Mouse (Mus musculus) midbrain, postnatal 0 days (tissue): ENCODE data around the gene Erich3. TPM values are rescaled to one million over a fixed set of nuclear protein-coding genes. Genes with fewer than 3 reads are reported as not detected.

Experiments used
- ATAC-seq: fragments of 200-750 bp; cut with Nextera tagmentation; 2 replicates; pipeline ENCODE4 v1.8.0; 2017; ENCODE audit warnings: moderate number of reproducible peaks, mild to moderate bottlenecking, moderate TSS enrichment, moderate library complexity; ENCODE audit not compliant: low FRiP score
- DNase-seq: peaks from one replicate; pipeline ENCODE4 v3.0.0-alpha.2; 2015; ENCODE audit warnings: low spot score
- H3K27ac ChIP-seq: fragments of 300-500 bp; sonication (generic); 2 replicates; pipeline ENCODE4 v1.5.1; 2014; ENCODE audit warnings: low read depth, mild to moderate bottlenecking, low read length, mixed read lengths
- H3K27me3 ChIP-seq: fragments of 300-500 bp; sonication (generic); 2 replicates; pipeline ENCODE4 v1.6.1; 2014; ENCODE audit warnings: low read length, control low read depth, mixed read lengths; ENCODE audit not compliant: insufficient read depth
- H3K36me3 ChIP-seq: fragments of 300-500 bp; sonication (generic); 2 replicates; pipeline ENCODE4 v1.6.1; 2014; ENCODE audit warnings: low read length, control low read depth, mixed read lengths; ENCODE audit not compliant: insufficient read depth
- H3K4me1 ChIP-seq: fragments of 300-500 bp; sonication (generic); 2 replicates; pipeline ENCODE4 v1.6.1; 2014; ENCODE audit warnings: mild to moderate bottlenecking, control low read depth, antibody characterized with exemption, low read length, mixed read lengths; ENCODE audit not compliant: insufficient read depth
- H3K4me2 ChIP-seq: fragments of 300-500 bp; sonication (generic); 2 replicates; pipeline ENCODE4 v1.6.1; 2014; ENCODE audit warnings: low read depth, mild to moderate bottlenecking, low read length, mixed read lengths; ENCODE audit not compliant: poor library complexity, severe bottlenecking
- H3K4me3 ChIP-seq: fragments of 300-500 bp; sonication (generic); 2 replicates; pipeline ENCODE4 v1.5.1; 2014; ENCODE audit warnings: low read depth, mild to moderate bottlenecking, low read length, moderate library complexity
- H3K9ac ChIP-seq: fragments of 300-500 bp; sonication (generic); replicated peaks from 2 replicates; pipeline ENCODE4 v1.6.1; 2014; ENCODE audit warnings: mild to moderate bottlenecking, low read length, moderate library complexity, mixed read lengths; ENCODE audit not compliant: poor library complexity, severe bottlenecking
- H3K9me3 ChIP-seq: fragments of 300-500 bp; sonication (generic); 2 replicates; pipeline ENCODE4 v1.6.1; 2016; ENCODE audit warnings: low read length, control low read depth
- CTCF ChIP-seq: IDR thresholded peaks from 2 replicates; pipeline ENCODE4 v1.5.1; 2016; ENCODE audit warnings: antibody characterized with exemption, mild to moderate bottlenecking
- WGBS: fragments of 180-500 bp; shearing (Covaris S2); extraction: QIAGEN DNeasy Blood & Tissue Kit; methylation state at CpG from one replicate; pipeline ENCODE4 v1.1.7; 2014; 5-methylcytosine and 5-hydroxymethylcytosine counted together
- polyA plus RNA-seq: library from polyadenylated mRNA; unstranded; fragments of >200 nt; fragmentation: Nextera tagmentation; extraction: Ambion mirVana; gene quantifications from 2 replicates; pipeline ENCODE4 v1.2.1, GENCODE M21; 2015
- total RNA-seq: library from RNA; depleted of rRNA; stranded (reverse); fragments of >200 nt; gene quantifications from 2 replicates; pipeline ENCODE4 v1.2.3, GENCODE M21; 2014

Gene Erich3
- total and polyA plus RNA-seq, 2 experiments from 2014 or later: 3.8 to 4.7 TPM

- no peak for DNase-seq
- ATAC-seq: no peak
- peaks cover 5% of the 10 kb centered on the region; the same call in 1 of the 2 replicates for H3K4me1 ChIP-seq
- no peak overlapping the region for H3K9ac ChIP-seq
- no peak overlapping the region for H3K27ac ChIP-seq
- 89% methylated on average over 3 of the region's 3 CpGs for WGBS
- H3K36me3 ChIP-seq: no peaks in the 10 kb centered on the region
- TF ChIP-seq CTCF: no peak
- no peaks in the 10 kb centered on the region for H3K9me3 ChIP-seq
- no peak overlapping the region for H3K4me3 ChIP-seq
- H3K27me3 ChIP-seq: no peaks in the 10 kb centered on the region
- H3K4me2 ChIP-seq: no peak overlapping the region
These were observed 33.0 kb downstream of the Erich3 start for GRCm38 (mm10) chr3:154696611-154697010.

DNA sequence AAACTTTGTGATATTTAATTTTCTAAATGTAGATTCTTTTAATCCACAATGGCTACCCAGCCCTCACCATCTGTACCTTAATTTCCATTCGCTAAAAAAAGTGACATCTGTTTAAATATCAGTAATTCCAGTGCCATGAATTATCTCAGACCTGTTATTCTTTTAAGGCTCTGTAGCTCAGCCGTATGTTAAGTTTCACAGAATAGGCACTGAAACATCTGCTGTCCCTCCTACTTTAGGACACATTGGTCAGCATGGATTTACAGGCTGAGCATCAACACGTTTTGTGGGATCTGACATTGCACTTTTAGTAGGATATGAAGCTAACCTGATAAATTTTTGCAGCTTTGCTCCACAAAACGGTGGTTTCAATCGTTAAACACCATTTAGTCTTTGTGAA is 35.2 kb downstream of the Erich3 start:
- no peak overlapping the region for H3K27ac ChIP-seq
- no peaks in the 10 kb centered on the region for H3K36me3 ChIP-seq
- WGBS: 70% methylated on average over 5 of the region's 5 CpGs
- H3K27me3 ChIP-seq: no peaks in the 10 kb centered on the region
- H3K9ac ChIP-seq: no peak overlapping the region
- H3K4me3 ChIP-seq: no peak overlapping the region
- no peak for TF ChIP-seq CTCF
- no peaks in the 10 kb centered on the region for H3K9me3 ChIP-seq
- peaks cover 5% of the 10 kb centered on the region; the same call in 1 of the 2 replicates for H3K4me1 ChIP-seq
- ATAC-seq (no peak), DNase-seq (no peak)
- H3K4me2 ChIP-seq: no peak overlapping the region

- H3K4me3 ChIP-seq: no peak overlapping the region
- no peaks in the 10 kb centered on the region for H3K27me3 ChIP-seq
- no peak for ATAC-seq
- DNase-seq: no peak
- H3K4me1 ChIP-seq: peaks cover 5% of the 10 kb centered on the region; the same call in 1 of the 2 replicates
- H3K27ac ChIP-seq: no peak overlapping the region
- H3K36me3 ChIP-seq: no peaks in the 10 kb centered on the region
- 82% methylated on average over 3 of the region's 3 CpGs for WGBS
- no peak overlapping the region for H3K4me2 ChIP-seq
- no peak for TF ChIP-seq CTCF
- H3K9me3 ChIP-seq: no peaks in the 10 kb centered on the region
- H3K9ac ChIP-seq: no peak overlapping the region
These were observed 36.6 kb downstream of the Erich3 start for GRCm38 (mm10) chr3:154700296-154700695.

DNA sequence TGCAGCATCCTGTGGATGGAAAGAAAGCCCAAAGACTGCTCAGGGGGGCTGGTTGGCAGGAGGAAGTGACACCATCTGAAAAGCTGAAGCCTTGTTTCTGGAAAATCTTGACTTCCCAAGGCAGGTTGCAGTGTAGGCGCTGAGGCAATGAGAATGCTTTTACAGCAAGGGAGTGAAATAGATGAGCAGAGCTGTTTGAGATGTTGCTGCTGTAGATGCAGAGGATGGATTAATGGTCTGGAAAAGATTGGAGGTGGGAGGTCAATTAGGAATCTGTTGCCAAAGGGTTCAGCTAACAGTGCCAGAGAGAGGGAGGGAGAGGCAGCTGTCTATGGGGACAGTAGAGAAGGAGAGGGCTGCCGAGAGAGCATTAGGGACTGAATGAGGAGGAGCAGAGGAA is 37.1 kb downstream of the Erich3 start:
- DNase-seq (peak; percentile 39), ATAC-seq (no peak)
- 0 out of 2 replicates have a peak, but pooled peaks cover 3% of the 10 kb centered on the region for H3K4me1 ChIP-seq
- TF ChIP-seq CTCF: no peak
- H3K9me3 ChIP-seq: no peaks in the 10 kb centered on the region
- H3K36me3 ChIP-seq: no peaks in the 10 kb centered on the region
- H3K27me3 ChIP-seq: no peaks in the 10 kb centered on the region
- no peak overlapping the region for H3K9ac ChIP-seq
- H3K4me3 ChIP-seq: no peak overlapping the region
- WGBS: 71% methylated on average over 2 of the region's 2 CpGs
- H3K27ac ChIP-seq: no peak overlapping the region
- no peak overlapping the region for H3K4me2 ChIP-seq

- no peak overlapping the region for H3K4me3 ChIP-seq
- 89% methylated on average over 6 of the region's 6 CpGs for WGBS
These were observed 41.1 kb downstream of the Erich3 start for GRCm38 (mm10) chr3:154704755-154705154.

DNA sequence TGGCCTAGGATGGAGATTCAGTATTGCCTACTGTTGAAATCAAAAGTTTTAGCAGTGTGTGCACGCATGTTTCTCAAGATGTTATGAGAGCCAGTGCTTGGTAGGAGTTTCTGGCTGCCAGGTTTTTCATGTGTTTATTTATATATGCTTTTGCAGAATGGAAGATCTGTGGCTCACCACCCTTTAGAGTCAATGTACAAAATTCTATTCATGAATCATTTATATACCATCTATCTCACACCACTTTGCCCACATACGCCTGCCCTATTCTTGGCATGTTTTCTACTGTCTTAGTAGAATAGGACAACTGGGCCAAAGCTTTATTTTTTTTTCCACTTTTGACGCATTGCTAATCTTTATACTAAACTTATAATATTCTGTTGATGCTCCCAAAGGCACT is 44.5 kb downstream of the Erich3 start:
- no peak for ATAC-seq
- H3K4me1 ChIP-seq: no peaks in the 10 kb centered on the region

More at GRCm38 (mm10) chr3:154704755-154705154, 41.1 kb downstream of the Erich3 start:
- ATAC-seq (no peak), DNase-seq (no peak)
- H3K27ac ChIP-seq: no peak overlapping the region
- H3K27me3 ChIP-seq: no peaks in the 10 kb centered on the region
- no peak for TF ChIP-seq CTCF
- no peak overlapping the region for H3K9ac ChIP-seq
- H3K4me1 ChIP-seq: no peaks in the 10 kb centered on the region
- H3K9me3 ChIP-seq: no peaks in the 10 kb centered on the region
- H3K36me3 ChIP-seq: no peaks in the 10 kb centered on the region
- H3K4me2 ChIP-seq: no peak overlapping the region

More for the DNA sequence above, 44.5 kb downstream of the Erich3 start:
- no peak overlapping the region for H3K4me3 ChIP-seq
- no peaks in the 10 kb centered on the region for H3K27me3 ChIP-seq
- WGBS: 88% methylated on average over 3 of the region's 3 CpGs
- no peak overlapping the region for H3K27ac ChIP-seq
- H3K9ac ChIP-seq: no peak overlapping the region
- no peak overlapping the region for H3K4me2 ChIP-seq
- no peaks in the 10 kb centered on the region for H3K9me3 ChIP-seq
- H3K36me3 ChIP-seq: no peaks in the 10 kb centered on the region
- DNase-seq: no peak
- TF ChIP-seq CTCF: no peak
